Mouse (Mus musculus) cerebellum, adult 11-12 months (tissue): ENCODE data around the gene Cldn22.
"Not testable (repeated sequence)": the region's sequence is repeated elsewhere in the genome, so short reads cannot be mapped to it uniquely, and the experiment has no call there.

Experiments
- DNase-seq: peaks from one replicate; pipeline ENCODE4 v3.0.0; 2022

Cldn22 gene

GRCm38 (mm10) chr8:47824182-47824581, at the start of gene Cldn22:
TSS of gene Cldn22 (plus strand) at chr8:47824482.
- DNase-seq, result no peak

GRCm38 (mm10) chr8:47777415-47777814, 46.9 kb upstream of the Cldn22 start:
- DNase-seq, result no peak

- DNase-seq, result no peak
Observed at GRCm38 (mm10) chr8:47779589-47779988, 44.7 kb upstream of the Cldn22 start.

DNA sequence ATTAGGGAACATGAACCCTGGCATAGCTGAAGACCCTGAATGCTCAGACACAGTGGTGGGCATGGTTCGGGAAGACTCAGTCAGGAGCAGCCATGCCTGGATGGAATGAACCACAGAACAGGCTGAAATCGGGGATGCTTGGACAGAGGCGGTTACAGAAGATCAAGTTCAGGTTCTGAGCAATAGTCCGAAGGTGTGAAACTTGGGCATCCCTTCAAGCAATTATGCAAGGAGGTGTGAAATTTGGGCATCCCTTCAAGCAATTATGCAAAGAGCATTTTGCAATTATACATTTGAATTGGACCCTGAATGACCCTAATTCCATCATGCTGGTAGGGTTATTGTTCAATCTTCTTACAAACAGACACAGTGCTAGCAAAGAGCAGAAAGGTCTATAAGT, 42.4 kb upstream of the Cldn22 start:
- DNase-seq, result no peak

DNA sequence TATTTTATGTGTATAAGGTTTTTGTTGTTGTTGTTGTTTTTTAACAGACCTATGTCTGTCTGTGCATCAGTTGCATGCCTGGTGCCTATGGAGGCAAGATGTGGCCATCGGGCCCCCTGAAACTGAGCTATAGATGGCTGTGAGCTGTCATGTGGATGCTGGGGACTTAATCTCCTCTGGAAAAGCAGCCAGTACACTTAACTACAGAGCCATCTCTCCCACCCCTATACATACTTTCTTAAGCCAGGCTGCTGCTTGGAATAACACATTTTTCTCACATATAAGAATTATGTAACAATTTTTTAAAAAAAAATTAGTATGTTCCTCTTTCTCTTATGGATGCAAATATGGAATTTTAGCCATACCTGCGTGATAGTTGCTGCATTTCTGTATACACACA, 40.7 kb upstream of the Cldn22 start:
- DNase-seq, result no peak

GRCm38 (mm10) chr8:47783944-47784343, 40.3 kb upstream of the Cldn22 start:
- no peak for DNase-seq

DNA sequence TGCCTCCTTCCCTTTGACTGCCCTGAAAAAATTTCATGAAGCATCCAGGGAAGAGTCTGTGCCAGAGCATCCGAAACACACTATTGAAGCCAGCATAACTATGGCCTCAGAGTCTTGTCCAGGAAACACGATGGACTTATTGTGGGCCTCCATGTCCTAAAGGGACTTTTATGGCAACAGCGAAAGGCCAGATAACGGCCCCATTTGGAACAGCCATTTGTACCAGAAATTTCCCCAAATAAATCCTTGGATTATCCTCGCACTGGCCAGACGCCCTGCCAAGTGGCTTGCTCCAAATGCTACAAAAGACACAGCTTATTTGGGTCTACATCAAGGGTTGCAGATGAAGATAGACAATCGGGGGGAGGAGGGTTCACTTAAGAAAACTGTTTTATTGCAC, 39.8 kb upstream of the Cldn22 start:
- DNase-seq, result no peak

GRCm38 (mm10) chr8:47786323-47786722, 38.0 kb upstream of the Cldn22 start:
- DNase-seq, result no peak

GRCm38 (mm10) chr8:47787705-47788104, 36.6 kb upstream of the Cldn22 start:
- DNase-seq, result no peak

DNA sequence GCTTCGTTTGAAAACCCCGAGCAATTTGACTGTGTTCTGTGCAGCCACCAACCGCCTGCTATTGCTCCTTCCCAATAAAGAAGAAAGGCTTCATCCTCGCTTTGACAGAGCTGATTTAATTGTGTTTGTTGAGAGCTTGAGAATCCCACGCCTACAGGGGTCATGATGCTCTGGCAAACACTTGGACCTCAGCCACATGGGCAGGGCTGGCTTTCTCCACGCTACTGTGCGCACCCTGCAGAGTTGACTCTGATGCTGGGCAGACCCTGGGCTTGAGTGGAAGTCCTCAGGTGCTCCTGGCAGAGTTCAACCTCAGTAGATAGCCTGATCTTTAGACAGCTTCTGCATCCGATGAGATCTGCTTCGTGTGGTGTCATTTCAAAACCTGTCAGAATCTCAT, 32.3 kb upstream of the Cldn22 start:
- no peak for DNase-seq

GRCm38 (mm10) chr8:47799438-47799837, 24.8 kb upstream of the Cldn22 start:
- no peak for DNase-seq

DNA sequence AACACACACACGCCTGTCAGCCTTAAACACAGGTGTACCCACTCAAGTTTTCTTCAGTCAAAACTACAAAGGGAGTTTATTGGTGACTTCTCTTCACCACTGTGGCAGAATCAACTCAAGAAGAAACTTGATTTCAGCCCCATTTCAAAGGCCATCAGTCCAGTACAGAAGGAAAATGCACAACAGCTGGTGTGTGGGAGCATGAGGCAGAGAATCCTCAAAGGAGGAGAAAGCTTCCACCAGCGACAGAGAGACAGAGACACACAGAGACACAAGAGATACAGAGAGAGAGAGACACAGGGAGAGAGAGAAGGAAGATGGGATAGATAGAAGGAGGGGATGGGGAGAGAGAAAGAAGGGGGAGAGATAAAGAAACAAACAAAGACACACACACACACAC, 21.9 kb upstream of the Cldn22 start:
- DNase-seq, result no peak

DNA sequence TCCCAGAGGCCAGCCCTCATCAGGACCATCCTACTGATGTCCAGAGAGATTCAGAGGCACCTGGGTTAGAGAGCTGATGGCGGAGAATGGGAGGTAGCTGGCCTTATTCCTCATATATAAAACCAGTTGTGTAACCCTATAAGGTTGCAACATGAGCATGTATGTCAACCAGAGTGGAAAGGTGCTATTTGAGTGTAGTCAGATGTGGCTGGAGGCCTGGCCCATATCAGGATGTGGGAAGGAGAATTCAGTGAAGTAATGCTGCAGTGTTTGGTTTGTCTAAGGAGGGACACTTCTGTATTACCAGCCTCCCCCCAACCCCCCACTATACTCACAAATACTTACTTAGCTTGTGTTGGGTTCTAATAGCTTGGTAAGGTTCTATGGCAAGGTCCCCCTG, 20.0 kb upstream of the Cldn22 start:
- no peak for DNase-seq

GRCm38 (mm10) chr8:47809970-47810665, 14.2 kb upstream of the Cldn22 start:
- no peak for DNase-seq

GRCm38 (mm10) chr8:47810666-47811015, 13.6 kb upstream of the Cldn22 start:
- no peak for DNase-seq

DNA sequence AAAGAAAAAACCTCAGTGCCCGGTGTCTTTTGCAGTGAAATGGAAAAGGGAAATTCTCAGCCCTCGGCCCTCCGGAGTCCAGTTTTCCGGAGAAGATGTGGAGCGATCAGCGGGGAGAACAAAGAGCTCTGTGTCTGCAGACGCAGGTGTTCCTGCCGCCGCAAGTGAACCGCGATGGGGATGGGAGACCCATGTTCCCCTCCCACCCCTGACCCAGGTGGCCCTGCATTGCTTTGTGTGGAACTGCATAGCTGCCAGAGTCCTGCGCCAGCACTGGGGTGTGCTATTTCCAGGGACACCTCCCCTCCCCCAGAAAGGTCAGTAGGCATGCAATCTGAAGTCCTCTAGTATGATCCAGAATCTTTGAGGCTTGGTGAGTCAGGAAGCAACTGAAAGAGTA, 13.1 kb upstream of the Cldn22 start:
- no peak for DNase-seq

DNA sequence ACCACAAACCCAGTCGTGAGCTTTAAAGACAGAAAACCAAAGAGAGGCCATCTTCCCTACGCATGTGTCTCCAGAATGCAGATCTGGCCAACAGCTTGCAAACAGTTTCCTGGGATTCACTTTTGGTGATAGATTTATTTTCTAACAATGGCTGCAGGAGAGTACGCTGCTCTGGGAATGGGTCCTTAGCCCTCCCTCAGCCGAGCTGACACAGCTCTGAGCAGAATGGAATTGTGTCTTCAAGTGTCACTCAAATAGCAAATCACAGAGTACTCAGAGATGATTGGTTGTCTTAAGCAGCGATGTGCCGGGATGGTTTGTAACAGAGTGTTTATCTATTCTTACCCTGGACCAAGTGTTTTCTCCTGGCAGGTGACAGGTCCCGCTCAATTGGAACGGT, 5.2 kb upstream of the Cldn22 start:
- no peak for DNase-seq

DNA sequence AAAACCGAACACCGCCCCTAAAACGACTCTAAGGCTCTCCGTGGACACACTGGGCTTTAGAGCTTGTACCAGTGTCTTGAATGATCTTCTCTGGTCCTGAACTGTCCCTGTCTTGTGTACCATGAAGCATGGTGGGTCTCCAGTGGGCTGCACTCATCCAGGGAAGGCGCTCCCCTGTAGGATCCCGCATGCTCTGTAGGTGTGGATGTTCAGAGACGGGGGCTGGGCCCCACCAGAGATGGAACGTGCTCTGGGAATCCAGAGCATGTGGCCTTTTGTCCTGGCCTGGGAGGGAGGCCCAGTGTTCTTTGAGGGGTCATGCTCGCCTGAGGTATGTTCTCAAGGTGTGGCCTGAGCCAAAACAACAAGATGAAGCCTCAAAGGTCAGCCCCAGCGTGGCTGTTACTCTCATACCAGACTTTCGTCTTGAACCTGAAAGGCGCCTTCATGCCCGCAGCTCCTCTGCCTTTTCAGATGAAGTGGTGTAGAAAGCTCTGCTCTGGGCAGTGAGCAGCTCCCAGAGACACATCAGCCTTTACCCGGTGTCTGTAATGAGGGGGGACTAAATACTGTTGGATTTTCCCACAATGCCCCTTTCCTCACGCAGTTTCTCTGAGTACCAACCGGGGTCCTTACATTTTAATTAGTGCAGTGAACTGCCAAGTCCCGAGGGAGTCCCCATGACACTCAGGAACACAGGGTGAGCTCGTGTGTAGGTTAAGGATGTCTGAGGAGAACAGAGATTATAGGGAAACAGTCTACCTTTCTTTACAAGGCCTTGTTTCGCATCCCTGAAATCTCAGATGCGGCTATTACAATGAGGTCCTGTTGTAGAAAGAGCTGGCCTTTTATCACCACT, 3.1 kb upstream of the Cldn22 start:
- no peak for DNase-seq

- DNase-seq, result no peak
Observed at GRCm38 (mm10) chr8:47821843-47822242, 2.4 kb upstream of the Cldn22 start, which contains the start of gene Cldn24. TSS of gene Cldn24 (plus strand) at chr8:47822143.

GRCm38 (mm10) chr8:47822541-47822940, 1.7 kb upstream of the Cldn22 start:
- DNase-seq, result not testable (repeated sequence)

GRCm38 (mm10) chr8:47823777-47824176, 505 bp upstream of the Cldn22 start:
- DNase-seq, result no peak

GRCm38 (mm10) chr8:47825596-47825995, 1.3 kb downstream of the Cldn22 start:
- no peak for DNase-seq

GRCm38 (mm10) chr8:47826911-47827310, 2.6 kb downstream of the Cldn22 start:
- no peak for DNase-seq

DNA sequence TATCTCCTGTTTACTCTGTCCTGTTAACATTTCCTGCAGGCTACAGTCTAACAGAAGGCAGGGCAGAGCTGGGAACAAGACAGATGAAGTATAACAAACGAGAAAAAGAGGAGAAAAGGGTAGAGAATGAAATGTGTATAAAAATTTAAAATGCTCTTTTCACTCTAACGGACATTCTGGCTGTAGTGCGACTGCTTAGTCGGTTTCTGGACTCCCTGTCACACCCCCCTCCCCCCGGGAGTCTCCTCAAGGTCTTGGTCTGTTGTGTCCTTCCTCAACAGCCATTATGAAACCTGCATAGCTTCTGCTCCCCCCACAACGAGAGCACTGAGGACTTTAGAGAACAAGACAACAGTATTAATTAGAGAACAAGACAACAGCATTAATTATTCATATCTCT, 8.3 kb downstream of the Cldn22 start:
- DNase-seq, result no peak
